Mouse (Mus musculus) adrenal gland (tissue): ENCODE data around the gene Stard3nl.

Experiments used
- intact Hi-C: fragments of 180-260 bp; cut with DNase I; formaldehyde crosslinking; loops from one replicate; pipeline ENCODE4 v1.15.1; 2025
- long read RNA-seq, 2 experiments: library from polyadenylated mRNA; unstranded; transcript quantifications; one replicate each; pipeline ENCODE4 v2.0.0; 2020; ENCODE audit warnings: borderline replicate concordance in 1 of 2; ENCODE audit not compliant: insufficient replicate concordance in 1 of 2

Stard3nl gene
- long read RNA-seq, experiment 1, transcript Stard3nl-201 (9 exons, 1,327 nt), result major isoform, 41 of 50 reads
- long read RNA-seq, experiment 1, partial matches to known transcripts, result 1 of 50 reads
- long read RNA-seq, experiment 1, other reads (novel, unspliced or antisense), result 6 of 50 reads
- long read RNA-seq, experiment 2, transcript Stard3nl-201 (9 exons, 1,327 nt), result major isoform, 69 of 76 reads
- long read RNA-seq, experiment 2, partial matches to known transcripts, result 2 of 76 reads
- long read RNA-seq, experiment 2, other reads (novel, unspliced or antisense), result 3 of 76 reads

DNA sequence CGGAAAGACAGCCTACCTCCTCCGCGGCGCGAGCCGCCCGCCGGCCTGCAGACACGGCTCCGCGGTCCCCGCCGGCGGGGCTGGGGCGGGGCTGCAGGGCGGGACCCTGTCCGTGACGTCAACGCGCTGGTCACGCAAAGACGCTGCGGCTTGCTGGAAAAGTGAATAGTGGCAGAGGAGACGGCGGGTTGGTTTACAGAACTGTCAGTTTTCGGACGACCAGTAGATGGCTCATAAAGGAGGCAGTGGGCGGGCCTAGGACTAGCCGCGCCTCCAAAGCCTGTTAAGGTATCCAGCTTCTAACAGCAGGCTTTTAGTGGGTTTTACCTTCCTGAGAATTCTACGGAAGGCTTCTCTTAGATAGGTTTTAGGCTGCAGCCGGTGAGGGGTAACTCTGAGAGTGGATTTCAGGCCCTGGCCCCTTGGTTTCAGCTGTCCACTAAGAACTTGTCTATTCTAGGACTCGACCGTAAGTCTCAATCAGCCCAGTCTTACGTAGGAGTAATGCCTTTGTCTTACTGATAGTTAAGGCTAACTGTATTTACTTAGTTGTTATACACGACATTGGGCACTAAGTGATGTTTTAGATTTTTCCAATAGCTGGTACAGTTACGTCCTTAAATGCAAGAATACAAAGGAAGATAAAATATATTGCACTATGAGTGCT is at the start of gene Stard3nl:
TSS of gene Stard3nl (minus strand) at position 108 of the 667 bp plus-strand sequence.
- intact Hi-C loops, result loop anchor here (10.0 kb wide), 1 partner anchor 1769 kb away; no protein-coding TSS in a partner anchor

GRCm38 (mm10) chr13:19438040-19438439 is 42.4 kb upstream of the Stard3nl start:
- intact Hi-C loops, result loop anchor here (5.0 kb wide), 3 partner anchors 71 to 261 kb away; no protein-coding TSS in a partner anchor

- intact Hi-C loops, result no loop called here
These were observed 34.3 kb upstream of the Stard3nl start for GRCm38 (mm10) chr13:19429812-19430370.

DNA sequence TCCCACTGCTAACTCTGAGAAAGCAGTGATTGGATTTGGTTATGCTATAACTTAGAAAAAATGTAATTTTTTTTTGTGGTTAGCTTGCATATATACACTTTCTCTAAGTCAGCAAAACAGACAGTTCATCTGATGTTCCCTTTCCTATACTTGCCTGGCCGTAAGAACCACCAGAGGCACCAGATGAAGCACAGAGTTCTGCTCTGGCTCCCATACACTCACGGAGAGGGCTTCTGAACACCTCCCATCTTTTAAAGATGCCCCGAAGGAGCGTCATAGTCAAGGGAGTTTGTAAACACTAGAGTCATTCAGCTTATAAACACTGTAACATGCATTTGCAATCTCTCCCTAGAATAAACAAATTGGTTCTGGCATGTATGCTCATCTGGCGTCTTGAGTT is 32.5 kb upstream of the Stard3nl start:
- intact Hi-C loops, result no loop called here

DNA sequence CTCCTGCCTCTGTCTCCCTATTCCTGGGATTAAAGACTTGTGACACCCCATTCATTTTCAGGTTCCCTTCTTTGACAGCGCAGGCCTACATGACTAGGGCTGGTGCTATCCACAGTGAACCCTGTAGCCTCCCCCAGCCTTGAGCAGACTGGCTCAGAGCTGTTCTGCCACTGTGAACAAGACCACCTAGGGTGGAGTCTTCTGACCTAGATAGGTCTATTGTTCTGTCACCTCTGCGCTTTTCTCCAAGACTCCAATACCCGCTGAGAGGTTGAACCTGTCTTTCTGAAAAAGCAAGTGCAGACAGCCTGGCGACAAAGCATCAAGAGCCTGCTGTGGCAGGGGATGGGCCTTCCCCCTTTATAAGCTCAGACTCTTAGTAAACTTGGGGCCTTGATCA is 29.0 kb upstream of the Stard3nl start:
- intact Hi-C loops, result no loop called here

DNA sequence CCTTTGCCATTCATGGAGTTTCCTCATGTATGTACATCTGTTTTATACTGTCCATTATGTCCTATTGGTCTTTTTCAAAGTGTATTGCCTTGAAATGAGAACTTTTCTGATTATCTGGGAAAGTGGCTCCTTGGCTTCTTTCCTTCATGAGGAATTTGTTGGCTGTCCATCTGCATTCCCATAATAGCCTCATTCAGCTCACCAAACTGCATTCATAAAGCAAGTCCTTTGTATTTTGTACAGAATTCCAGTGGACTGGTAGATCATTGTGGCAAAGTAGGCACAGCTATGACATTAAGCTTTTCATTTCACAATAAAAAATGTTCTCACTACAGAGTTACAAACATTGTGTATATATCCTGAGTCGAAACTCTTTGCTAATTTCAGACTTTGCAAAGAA is 26.9 kb upstream of the Stard3nl start:
- intact Hi-C loops, result no loop called here

DNA sequence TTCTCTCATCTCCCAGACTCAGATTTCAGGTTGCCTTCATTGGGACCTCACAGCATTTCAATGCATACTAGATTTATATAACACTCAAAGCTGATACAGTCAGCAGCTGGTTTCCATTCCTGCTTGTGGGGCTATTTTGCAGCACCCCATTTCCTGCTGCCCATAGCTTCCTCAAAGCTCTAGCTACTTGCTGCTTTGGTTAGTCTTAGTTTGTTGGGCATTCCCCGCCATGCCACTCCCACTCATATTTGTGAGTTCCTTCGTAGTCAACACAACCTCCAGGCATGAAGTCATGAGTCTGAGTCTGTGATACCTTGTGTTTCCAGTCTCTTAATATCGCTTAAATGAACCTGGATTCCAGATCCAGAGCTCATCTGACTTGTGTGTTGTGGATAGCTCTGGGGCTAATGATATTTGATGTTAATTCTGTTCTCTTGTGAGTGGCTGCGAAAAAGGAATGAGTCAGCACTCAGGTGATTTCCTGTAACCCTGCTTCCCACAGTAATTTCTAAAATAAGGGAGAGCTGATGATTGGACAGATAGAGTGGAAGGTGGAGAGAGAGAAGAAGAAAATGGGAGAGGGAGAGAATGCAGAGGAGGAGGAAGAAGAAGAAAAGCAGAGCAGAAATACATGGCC is 22.4 kb upstream of the Stard3nl start:
- intact Hi-C loops, result no loop called here

DNA sequence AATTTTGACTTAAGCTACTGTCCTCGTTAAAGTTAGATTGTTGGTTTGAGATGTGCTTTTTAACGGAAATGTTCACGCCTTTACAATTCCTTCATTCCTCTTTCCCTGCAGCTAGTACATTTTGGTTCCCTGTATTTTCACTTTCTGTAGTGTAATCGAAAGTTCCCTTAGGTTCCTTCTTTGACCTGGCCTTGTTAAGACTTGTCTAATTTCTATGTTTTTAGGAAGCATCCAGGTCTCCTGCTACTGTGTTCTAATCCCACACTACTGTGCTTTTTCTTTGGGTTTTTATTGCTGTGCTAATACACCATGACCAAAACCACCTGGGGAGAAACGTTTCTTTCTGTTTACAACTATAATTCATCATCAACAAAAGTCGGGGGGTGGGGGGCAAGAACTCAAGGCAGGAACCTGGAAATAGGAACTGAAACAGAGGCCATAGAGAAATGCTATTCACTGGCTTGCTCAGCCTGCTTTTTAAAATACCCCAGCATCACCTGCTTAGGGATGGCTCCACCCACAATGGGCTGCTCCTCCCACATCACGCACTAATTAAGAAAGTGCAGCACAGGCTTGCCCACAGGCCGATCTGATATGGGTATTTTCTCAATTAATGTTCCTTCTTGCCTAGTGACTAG is 20.4 kb upstream of the Stard3nl start:
- intact Hi-C loops, result no loop called here

DNA sequence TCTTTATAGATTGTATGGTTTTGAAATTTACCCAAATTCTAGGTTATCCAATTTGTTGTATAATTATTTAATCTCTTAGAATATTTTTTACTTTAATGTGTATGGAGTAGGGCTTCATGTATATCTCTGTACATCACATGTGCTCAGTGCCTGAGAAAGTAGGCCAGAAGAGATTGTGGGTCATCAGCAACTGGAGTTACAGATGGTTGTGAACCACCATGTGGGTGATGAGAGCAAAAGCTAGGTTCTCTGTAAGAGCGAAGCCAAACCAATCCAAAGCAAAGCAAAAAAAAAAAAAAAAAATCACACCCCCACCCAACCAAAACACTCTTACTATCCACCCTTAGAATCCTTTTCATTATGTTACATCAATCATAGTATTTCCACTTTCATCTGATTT is 19.7 kb upstream of the Stard3nl start:
- intact Hi-C loops, result no loop called here

- intact Hi-C loops, result no loop called here
These were observed 16.8 kb upstream of the Stard3nl start for GRCm38 (mm10) chr13:19412334-19412939.

DNA sequence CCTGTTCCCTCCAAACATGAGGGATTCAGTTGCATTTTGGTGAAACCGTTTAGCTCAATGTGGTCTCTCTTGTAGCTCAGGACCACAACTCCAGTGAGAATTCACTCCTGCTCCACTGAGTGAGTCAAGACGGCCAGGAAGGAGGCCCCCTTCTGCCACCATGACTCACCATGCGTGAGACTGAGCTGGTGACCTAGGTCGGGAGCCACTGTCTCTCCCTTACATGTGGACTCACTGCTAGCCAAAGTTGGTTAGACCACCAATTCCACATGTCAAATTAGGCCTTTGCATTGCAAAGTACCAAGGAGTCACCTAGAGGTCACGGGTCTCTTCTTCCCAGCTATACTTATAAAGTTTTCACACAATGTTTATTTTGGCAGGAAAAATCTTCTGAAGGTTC is 16.3 kb upstream of the Stard3nl start:
- intact Hi-C loops, result no loop called here

DNA sequence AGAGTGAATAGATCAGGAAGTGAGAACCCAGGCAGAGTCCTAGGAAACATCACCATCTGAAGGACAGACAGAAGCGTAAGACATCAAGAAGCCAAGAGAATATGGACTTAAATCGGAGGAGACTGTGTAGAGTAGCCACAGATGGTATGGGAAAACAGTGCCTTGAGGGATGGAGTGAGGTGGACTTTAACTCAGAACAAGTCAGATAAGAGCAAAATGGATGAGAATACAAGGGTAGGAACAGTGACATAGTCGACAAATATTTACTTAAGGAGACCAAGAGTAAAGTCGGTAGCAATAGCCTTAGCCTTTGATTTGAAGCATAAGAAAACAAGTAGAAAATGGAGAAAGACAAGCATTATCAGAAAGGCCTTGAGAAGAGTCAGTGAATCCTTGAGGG is 15.1 kb upstream of the Stard3nl start:
- intact Hi-C loops, result no loop called here

DNA sequence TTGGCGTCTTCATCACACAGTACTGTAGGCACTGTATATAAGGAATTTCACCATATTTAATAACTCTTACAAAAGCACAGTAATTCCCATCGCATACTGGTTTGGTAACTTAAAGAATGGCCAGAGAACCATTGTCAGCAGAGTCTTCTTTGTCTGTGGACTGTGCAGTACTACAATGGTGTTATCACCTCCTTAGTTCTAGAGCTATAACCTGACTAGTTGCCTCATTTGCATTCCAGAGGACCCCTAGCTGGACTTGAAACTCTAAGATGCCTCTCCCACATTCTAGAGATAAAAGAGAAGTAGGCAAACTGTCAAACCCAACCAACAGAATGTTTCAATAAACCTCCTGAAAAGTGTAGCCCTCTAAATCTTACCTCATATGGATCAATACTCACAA is 12.4 kb upstream of the Stard3nl start:
- intact Hi-C loops, result no loop called here

- intact Hi-C loops, result no loop called here
These were observed 9.0 kb upstream of the Stard3nl start for GRCm38 (mm10) chr13:19404623-19405022.

GRCm38 (mm10) chr13:19394798-19395687 is 552 bp downstream of the Stard3nl start:
- intact Hi-C loops, result loop anchor here (10.0 kb wide), 1 partner anchor 1770 kb away; no protein-coding TSS in a partner anchor

DNA sequence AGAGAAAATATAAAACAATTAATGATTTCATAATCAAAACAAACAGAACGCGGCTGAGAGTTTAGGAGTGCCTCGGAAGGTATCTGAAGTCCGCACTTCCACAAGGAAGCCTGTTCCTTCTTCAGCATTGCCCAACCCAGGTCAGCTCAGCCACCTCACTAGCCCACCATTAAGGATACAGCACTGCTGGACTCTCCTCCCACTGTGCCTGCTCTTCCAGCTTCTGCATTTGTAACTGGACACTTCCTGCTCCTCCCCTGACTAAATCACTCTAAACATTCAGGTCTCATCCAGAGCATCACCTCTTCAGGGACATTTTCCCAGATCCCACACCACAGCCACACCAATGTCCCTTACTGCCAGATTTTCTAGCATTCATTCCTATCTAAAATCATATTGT is 1.4 kb downstream of the Stard3nl start:
- intact Hi-C loops, result loop anchor here (10.0 kb wide), 1 partner anchor 1771 kb away; no protein-coding TSS in a partner anchor

DNA sequence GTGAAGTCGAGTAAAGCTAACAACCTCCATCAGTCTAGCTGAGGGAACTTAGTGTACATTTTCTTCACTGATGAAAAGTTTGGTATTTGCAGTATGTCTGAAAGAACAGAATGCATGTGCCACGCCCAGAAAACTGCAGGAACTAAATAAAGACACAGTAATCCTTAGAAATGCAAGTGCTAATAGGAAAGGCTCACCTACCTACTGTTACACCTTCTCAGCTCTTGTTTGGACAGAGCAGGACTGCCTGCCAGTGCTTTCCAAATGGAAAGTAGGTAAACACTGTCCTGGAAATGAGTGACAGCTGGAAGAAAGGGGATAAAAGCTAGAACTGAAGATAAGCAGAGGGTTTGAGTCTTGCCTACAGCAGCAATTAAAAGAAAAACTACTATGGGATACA is 1.9 kb downstream of the Stard3nl start:
- intact Hi-C loops, result loop anchor here (10.0 kb wide), 1 partner anchor 1771 kb away; no protein-coding TSS in a partner anchor

GRCm38 (mm10) chr13:19391608-19392007 is 4.0 kb downstream of the Stard3nl start:
- intact Hi-C loops, result loop anchor here (10.0 kb wide), 1 partner anchor 1773 kb away; no protein-coding TSS in a partner anchor

DNA sequence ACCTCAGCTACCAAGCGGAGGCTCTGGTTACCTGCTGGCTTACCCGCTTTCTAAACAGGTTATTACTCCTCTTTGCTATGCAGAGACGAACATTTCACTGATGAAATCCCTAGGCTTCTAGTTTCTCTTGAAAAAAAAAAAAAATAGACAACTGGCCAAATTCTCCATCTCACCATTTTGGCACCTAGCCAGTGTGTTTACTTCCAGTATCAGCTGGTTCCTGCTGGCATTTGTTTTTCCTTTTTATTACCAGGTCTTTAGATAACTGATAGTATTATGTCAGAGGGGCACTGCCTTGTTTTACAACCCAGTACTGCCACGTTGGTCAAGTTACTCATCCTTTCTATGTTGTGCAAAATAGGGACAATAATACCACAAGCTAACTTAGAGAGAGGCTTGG is 5.3 kb downstream of the Stard3nl start:
- intact Hi-C loops, result loop anchor here (10.0 kb wide), 1 partner anchor 1775 kb away; no protein-coding TSS in a partner anchor

- intact Hi-C loops, result loop anchor here (10.0 kb wide), 1 partner anchor 1775 kb away; no protein-coding TSS in a partner anchor
These were observed 5.7 kb downstream of the Stard3nl start for GRCm38 (mm10) chr13:19389896-19390295.
